Mouse (Mus musculus) testis, adult 2 months (tissue): ENCODE measurements around the gene Krtap26-1.

Source experiments
- CTCF ChIP-seq: fragments of 200-500 bp; IDR thresholded peaks from 2 replicates; pipeline ENCODE4 v1.5.1; 2012; ENCODE audit warnings: low read depth, mild to moderate bottlenecking, inconsistent platforms, low read length, moderate library complexity; ENCODE audit not compliant: control insufficient read depth, insufficient read depth, insufficient replicate concordance
- POLR2A ChIP-seq: fragments of 200-500 bp; IDR thresholded peaks from 2 replicates; pipeline ENCODE4 v1.6.1; 2012; ENCODE audit warnings: low read depth, mild to moderate bottlenecking, inconsistent platforms, low read length, moderate library complexity; ENCODE audit not compliant: control insufficient read depth

DNA sequence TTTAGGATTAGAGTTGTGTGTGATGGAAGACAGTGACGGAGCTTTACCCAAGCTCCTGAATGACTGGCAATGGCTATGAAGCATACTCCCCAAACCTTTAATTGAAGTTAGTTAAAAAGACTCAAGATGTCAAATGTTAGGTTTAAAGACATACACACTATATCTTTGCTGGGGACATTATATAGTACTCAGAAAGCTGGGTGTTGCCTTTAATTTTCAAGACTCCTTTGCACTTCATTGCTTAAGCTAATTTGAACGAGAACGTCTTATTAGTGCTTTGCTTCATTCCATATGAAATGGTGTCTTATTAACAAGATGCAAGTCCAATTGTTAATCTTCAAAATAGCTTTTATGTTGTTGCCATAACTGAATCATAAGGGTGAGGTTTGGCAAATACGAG, 24.0 kb upstream of the Krtap26-1 start, which contains the start of gene Krtap27-1:
- TF ChIP-seq CTCF (no peak), POLR2A (no peak)
